Mouse (Mus musculus) forebrain, embryonic 10.5 days (tissue): Measurements from ENCODE around the gene Runx3. TPM values are rescaled to one million over a fixed set of nuclear protein-coding genes. Genes with fewer than 3 reads are reported as not detected.

Source experiments
- DNase-seq: peaks from one replicate; pipeline ENCODE4 v3.0.0-alpha.2; 2017; ENCODE audit warnings: low spot score; ENCODE audit errors: extremely low spot score
- H3K27ac ChIP-seq: fragments of 300-500 bp; sonication (generic); 2 replicates; pipeline ENCODE4 v1.5.1; 2016; ENCODE audit warnings: mild to moderate bottlenecking
- H3K27me3 ChIP-seq: fragments of 300-500 bp; sonication (generic); 2 replicates; pipeline ENCODE4 v1.6.1; 2016; ENCODE audit warnings: mild to moderate bottlenecking; ENCODE audit not compliant: poor library complexity, severe bottlenecking
- H3K36me3 ChIP-seq: fragments of 300-500 bp; sonication (generic); replicated peaks from 2 replicates; pipeline ENCODE4 v1.6.1; 2016; ENCODE audit warnings: mild to moderate bottlenecking, moderate library complexity
- H3K4me1 ChIP-seq: fragments of 300-500 bp; sonication (generic); 2 replicates; pipeline ENCODE4 v1.6.1; 2016
- H3K4me3 ChIP-seq: fragments of 300-500 bp; sonication (generic); 2 replicates; pipeline ENCODE4 v1.5.1; 2016; ENCODE audit warnings: mild to moderate bottlenecking, moderate library complexity
- H3K9me3 ChIP-seq: fragments of 300-500 bp; sonication (generic); 2 replicates; pipeline ENCODE4 v1.6.1; 2016; ENCODE audit warnings: mild to moderate bottlenecking, moderate library complexity
- WGBS: fragments of 180-500 bp; shearing (Covaris S2); methylation state at CpG from one replicate; pipeline ENCODE4 v1.1.7; 2016; 5-methylcytosine and 5-hydroxymethylcytosine counted together
- polyA plus RNA-seq: library from polyadenylated mRNA; unstranded; fragments of >200 nt; fragmentation: Nextera tagmentation; extraction: Ambion mirVana; gene quantifications from 2 replicates; pipeline ENCODE4 v1.2.1, GENCODE M21; 2016

Runx3 gene
- polyA plus RNA-seq, 1 experiment from 2014 or later: 0.04 TPM

DNA sequence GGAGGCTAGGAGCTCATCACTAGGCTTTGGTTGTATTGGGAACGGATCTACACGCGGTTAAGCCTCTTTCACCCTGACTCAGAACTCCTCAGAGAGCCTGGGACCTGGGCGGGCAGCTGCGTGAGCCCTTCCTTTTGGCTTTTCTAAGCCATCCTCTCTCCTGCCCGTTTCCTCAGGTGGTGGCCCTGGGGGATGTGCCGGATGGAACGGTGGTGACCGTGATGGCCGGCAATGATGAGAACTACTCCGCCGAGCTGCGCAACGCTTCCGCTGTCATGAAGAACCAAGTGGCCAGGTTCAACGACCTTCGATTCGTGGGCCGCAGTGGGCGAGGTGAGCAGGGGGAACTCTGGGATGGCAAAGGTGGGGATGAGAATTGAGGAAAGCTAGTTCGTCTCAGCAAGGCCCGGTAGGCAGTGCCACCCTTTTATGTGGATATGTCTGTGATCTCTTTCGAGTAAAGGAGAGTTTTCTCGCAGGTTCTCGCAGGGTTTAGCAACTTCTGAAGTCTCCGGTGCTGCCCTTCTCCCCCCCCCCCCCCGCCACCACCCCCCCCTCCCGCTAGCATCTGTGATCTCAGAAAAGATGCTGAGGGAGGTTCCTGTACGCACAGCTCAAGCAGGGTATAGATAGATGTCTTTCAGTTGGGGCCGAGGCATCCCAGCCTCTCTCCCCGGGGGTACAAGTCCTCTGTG lies 34.8 kb downstream of the Runx3 start:
- 1% methylated on average over 31 of the region's 31 CpGs for WGBS
- H3K4me3 ChIP-seq: no peak overlapping the region
- H3K27ac ChIP-seq: no peak overlapping the region
- no peak for DNase-seq
- peaks cover 100% of the 10 kb centered on the region for H3K27me3 ChIP-seq
- no peaks in the 10 kb centered on the region for H3K36me3 ChIP-seq
- no peaks in the 10 kb centered on the region for H3K9me3 ChIP-seq
- peaks cover 49% of the 10 kb centered on the region for H3K4me1 ChIP-seq

DNA sequence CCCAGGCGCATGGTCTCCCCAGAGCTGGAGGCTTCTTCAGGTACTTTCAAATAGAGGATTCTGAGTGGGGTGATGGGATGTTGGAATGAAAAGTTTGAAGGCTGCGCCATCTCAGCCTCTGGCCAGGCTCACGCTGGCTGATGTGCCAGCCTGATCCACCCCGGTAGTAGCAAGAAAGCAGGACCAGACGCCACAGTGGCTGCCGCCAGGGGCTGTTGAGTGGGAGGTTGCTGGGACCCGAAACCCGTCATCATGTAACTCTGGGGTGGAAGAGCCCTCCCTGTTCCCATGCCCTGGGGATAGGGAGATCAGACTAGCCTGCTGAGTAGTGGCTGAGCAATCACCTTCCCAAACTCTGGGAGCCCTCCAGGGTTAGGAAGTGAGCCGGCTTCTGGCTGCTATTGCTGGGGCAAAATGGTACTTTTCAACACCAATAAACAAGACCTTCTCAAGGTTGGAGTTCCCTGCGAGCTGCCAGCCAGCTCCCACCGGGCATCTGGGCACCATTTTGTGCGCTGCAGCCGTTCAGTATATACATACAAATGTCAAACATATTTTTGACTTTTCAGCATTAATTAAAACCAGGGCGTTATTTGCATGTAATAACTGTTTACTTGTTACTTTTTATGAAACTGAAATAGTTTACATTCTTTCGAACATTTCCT lies 35.5 kb downstream of the Runx3 start:
- H3K4me3 ChIP-seq: no peak overlapping the region
- H3K27me3 ChIP-seq: peaks cover 100% of the 10 kb centered on the region
- WGBS: 5% methylated on average over 15 of the region's 15 CpGs

DNA sequence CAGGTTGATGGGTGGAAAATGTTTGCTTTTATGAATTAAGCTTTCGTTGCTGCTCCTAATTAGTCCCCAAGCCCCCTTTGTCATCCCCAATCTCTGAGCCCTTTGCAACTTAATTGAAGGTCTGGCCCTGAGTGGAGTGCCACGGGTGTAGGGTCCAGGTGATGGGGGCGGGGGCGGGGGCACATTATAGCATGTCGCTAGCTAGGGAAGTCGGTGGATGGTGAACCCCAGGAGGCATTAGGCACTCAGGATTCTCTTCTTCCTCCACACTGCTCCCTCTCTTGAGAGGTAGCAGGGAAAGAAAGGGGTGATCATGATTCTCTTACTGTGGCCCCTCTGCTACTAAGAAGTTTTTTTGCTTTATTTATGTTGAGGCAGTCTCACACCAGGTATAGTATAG lies 36.1 kb downstream of the Runx3 start:
- no peak overlapping the region for H3K4me3 ChIP-seq
- H3K36me3 ChIP-seq: no peaks in the 10 kb centered on the region
- peaks cover 46% of the 10 kb centered on the region for H3K4me1 ChIP-seq
- H3K27ac ChIP-seq: no peak overlapping the region
- no peak for DNase-seq
- H3K9me3 ChIP-seq: no peaks in the 10 kb centered on the region
- H3K27me3 ChIP-seq: peaks cover 100% of the 10 kb centered on the region
- 3% methylated on average over 6 of the region's 6 CpGs for WGBS

More for the DNA sequence above, 35.5 kb downstream of the Runx3 start:
- no peaks in the 10 kb centered on the region for H3K9me3 ChIP-seq
- no peak for DNase-seq
- no peaks in the 10 kb centered on the region for H3K36me3 ChIP-seq
- H3K4me1 ChIP-seq: peaks cover 46% of the 10 kb centered on the region
- H3K27ac ChIP-seq: no peak overlapping the region

DNA sequence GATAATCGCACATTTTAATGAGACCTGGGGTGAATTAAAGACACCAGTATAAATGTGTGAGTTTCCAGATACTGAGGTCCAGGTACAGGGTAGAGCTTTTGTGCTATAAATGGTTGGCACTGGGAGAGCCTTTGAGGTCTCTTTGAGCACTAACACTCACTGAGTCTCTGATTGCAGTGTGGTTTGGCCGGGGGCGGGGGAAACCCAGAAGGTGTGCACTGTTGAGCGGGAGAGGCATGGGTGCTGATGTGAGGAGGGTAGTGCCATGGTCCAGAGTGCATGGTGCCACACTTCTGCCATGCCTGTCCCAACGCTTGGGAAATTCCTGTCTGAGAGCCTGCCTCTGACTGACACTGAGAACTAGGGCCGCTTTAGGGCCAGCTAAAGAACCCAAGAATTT lies 36.9 kb downstream of the Runx3 start:
- H3K36me3 ChIP-seq: no peaks in the 10 kb centered on the region
- no peak for DNase-seq
- no peak overlapping the region for H3K4me3 ChIP-seq
- H3K27ac ChIP-seq: no peak overlapping the region
- 6% methylated on average over 6 of the region's 6 CpGs for WGBS
- peaks cover 94% of the 10 kb centered on the region for H3K27me3 ChIP-seq
- no peaks in the 10 kb centered on the region for H3K9me3 ChIP-seq
- H3K4me1 ChIP-seq: peaks cover 42% of the 10 kb centered on the region

DNA sequence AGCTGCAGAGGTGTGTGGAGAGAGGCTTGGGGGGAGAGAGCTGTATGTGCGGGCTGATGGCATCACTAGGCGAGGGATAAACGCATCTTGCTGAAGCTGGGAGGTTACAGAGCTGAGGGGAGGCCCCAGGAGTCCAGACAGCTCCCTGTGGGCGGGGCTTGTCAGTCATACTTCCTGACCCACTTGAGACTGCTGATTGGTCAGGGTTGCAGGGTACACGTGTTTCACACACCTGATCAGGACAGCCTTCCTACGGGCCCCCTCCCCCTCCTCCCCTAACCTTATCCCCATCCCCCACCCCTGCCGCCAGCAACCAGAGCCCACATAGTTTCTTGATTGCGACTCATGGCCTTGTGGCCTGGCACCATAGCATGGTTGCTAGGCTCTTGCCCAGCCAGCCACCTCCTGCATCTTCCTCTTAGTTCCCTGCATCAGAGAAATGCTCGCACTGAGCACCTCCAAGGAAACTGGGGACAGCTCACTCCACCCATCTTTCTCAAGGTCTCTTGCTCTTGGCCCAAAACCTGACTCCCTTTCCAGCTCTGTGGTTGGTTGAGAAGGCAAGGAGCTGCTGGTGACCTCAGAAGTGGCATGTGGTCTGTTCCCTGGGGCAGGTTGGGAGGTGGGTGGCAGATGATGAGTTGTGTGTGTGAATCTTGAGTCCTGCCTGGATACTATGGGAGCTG lies 38.4 kb downstream of the Runx3 start:
- Histone ChIP-seq H3K4me3 (no peak overlapping the region), H3K27ac (no peak overlapping the region), H3K4me1 (peaks cover 26% of the 10 kb centered on the region), H3K9me3 (no peaks in the 10 kb centered on the region), H3K36me3 (no peaks in the 10 kb centered on the region), H3K27me3 (peaks cover 89% of the 10 kb centered on the region)
- 3% methylated on average over 9 of the region's 9 CpGs for WGBS
- DNase-seq: no peak

DNA sequence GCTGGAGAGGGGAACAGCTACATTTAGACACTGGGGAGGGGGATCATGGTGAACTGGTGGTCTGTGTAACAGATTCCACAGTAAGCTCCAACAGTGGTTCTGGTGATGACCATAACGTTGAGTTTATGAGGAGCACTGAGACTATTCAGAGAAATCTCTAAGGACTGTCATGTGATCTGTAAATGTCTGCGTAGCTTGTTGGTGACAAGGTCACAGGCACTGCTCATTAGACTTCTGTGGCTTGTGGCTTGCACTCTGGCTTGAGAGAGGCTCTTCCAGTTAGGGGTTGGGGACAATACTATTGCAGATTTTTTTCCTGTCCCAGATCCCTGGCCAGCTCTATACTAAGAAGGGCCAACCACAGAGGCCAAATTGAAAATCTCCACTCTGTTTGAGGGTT lies 39.2 kb downstream of the Runx3 start:
- H3K36me3 ChIP-seq: no peaks in the 10 kb centered on the region
- no peaks in the 10 kb centered on the region for H3K9me3 ChIP-seq
- H3K4me1 ChIP-seq: peaks cover 20% of the 10 kb centered on the region
- DNase-seq: no peak
- no peak overlapping the region for H3K27ac ChIP-seq
- peaks cover 89% of the 10 kb centered on the region for H3K27me3 ChIP-seq
- no peak overlapping the region for H3K4me3 ChIP-seq
- 71% methylated on average over 2 of the region's 2 CpGs for WGBS

DNA sequence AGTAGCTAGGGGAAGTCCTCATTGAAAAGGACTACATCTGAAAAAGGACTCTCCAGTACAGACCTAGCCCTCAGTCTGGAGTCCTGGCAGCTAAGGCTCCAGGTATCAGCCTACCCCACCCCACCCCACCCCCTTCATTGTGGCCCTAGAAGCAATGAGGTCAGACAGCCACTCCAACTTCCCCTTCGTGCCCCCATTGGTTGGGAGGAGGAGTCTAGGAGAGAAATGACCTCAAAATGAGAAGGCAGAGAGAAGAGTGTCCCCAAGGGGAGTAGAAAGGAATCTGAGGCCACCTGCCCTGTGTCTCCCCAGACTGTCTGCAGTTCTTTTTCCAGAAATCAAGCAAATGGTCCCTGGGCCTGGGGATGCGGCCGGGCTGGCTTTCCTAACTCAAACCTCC lies 39.7 kb downstream of the Runx3 start:
- Histone ChIP-seq H3K36me3 (no peaks in the 10 kb centered on the region), H3K9me3 (no peaks in the 10 kb centered on the region), H3K27ac (no peak overlapping the region), H3K27me3 (peaks cover 89% of the 10 kb centered on the region), H3K4me3 (no peak overlapping the region), H3K4me1 (peaks cover 22% of the 10 kb centered on the region)
- no peak for DNase-seq
- 72% methylated on average over 3 of the region's 3 CpGs for WGBS

DNA sequence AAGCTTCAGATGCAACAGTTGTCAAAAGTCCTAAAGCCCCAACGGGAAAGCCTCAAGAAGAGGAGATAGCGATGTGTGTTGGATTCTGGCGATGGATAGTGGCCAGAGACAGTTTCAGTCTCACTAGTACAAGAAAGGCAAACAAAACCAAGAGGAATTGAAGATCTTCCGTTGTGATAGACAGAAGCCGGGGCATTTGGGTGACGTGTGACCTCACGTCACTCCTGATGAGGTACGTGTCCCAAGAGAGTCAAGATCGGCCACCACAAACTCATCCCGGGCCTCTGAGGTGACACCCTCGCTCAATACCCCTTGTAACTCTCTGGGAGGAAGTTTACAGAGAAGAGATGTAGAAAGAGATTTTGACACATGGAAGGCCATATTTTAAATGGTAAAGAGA lies 41.0 kb downstream of the Runx3 start:
- DNase-seq: no peak
- 91% methylated on average over 11 of the region's 11 CpGs for WGBS
- Histone ChIP-seq H3K4me1 (peaks cover 35% of the 10 kb centered on the region), H3K4me3 (no peak overlapping the region), H3K27ac (no peak overlapping the region), H3K36me3 (no peaks in the 10 kb centered on the region), H3K27me3 (peaks cover 89% of the 10 kb centered on the region), H3K9me3 (no peaks in the 10 kb centered on the region)

DNA sequence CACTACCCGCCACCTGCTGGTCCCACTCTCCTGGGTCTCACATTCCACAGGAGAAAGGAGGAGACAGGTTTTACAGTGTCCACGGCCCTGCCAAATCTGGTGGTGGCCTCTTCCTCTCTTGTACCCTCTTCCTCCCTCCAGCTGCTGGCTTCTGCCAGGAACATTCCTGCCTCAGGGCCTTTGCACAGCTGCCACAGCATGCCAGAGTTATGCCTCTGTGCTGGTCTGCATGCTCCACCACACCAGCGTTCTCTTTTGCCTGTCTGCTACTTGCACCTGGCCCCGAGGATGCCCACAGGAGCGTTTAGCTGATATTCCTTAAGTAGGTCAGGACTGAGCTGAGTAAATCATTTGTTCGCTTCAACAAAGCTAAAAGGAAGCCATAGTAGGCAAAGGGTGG lies 45.3 kb downstream of the Runx3 start:
- Histone ChIP-seq H3K4me1 (peaks cover 41% of the 10 kb centered on the region), H3K9me3 (no peaks in the 10 kb centered on the region), H3K36me3 (no peaks in the 10 kb centered on the region), H3K4me3 (no peak overlapping the region), H3K27me3 (peaks cover 89% of the 10 kb centered on the region), H3K27ac (no peak overlapping the region; the same call in 1 of the 2 replicates)
- 47% methylated on average over 6 of the region's 6 CpGs for WGBS
- DNase-seq: no peak

DNA sequence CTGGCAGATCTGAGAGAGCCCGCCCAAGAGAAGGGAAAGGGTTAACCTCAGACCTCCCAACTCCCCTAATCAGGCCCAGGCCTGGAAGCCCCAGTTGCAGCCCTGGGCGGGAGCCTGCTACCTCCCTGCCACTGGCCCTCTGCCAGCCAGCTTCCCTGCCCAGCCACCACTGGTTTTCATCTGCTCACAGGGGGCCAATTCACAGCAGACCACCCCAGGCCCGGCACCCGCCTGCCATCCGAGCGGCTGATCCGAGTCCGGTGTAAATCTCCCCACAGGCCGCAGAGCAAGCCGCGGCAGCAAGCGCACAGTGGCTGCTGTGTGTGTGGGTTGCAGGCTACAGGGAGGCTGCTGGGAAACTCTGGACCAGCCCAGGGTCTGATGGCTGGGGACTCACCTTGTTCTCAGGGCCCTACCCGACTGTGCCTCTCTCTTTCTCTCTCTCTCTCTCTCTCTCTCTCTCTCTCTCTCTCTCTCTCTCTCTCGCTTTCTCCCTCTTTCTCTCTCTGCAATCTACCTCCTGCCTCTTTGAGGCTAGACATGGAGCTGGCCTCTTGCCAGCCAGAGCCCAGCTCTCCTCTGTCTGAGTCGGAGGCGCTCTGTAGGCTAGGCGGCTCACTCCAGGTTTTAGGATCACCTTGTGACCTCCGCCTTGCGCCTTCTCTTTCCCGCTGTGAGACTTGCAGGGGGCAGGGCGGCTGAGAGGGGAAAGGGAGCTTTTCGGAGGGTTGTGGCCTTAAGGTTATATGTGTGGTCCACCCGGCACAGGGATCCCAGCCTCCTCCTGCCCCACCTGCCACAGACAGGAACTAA lies 46.2 kb downstream of the Runx3 start:
- peaks cover 89% of the 10 kb centered on the region for H3K27me3 ChIP-seq
- peaks cover 48% of the 10 kb centered on the region for H3K4me1 ChIP-seq
- DNase-seq: no peak
- peak overlapping the region; percentile 43 for H3K4me3 ChIP-seq
- no peaks in the 10 kb centered on the region for H3K36me3 ChIP-seq
- 3% methylated on average over 23 of the region's 23 CpGs for whole genome bisulfite sequencing
- H3K9me3 ChIP-seq: no peaks in the 10 kb centered on the region
- H3K27ac ChIP-seq: peak overlapping the region; percentile 77

DNA sequence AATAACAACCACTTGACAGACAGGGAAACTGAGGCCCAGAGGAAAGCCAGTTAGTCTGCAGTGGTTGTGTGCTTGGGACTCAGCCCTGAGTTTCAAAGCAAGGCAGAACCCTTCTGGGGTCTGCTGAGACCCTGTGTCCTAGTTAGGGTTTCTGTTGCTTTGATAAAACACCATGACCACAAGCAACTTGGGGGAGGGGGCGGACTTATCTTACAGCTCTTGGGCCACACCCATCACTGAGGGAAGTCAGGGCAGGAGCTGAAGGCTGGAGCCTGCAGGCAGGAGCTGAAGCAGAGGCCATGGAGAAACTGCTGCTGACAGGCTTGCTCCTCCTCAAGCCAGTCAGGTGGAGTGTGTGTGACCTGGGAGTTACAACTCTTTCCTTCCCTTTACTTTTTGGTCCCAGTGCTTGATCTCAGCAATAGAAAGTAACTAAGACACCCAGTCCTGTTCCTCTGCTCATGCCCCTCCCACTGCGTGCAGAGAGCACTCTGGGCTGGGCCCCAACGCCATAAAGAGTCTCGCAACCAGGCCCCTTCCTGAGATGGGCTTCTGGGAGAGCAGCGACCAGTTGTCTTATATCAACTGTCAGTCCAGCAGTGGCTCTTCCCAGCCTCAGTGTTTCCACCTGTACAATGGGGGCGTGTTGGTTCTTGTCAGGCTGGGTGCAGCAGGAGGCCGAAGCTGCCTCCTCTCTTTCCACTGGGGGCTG lies 47.5 kb downstream of the Runx3 start:
- Histone ChIP-seq H3K27me3 (peaks cover 100% of the 10 kb centered on the region), H3K4me1 (peaks cover 52% of the 10 kb centered on the region), H3K27ac (0 out of 2 replicates have a peak overlapping the region, but pooled peaks have one; percentile 11), H3K36me3 (no peaks in the 10 kb centered on the region), H3K4me3 (no peak overlapping the region), H3K9me3 (no peaks in the 10 kb centered on the region)
- no peak for DNase-seq
- 47% methylated on average over 7 of the region's 7 CpGs for WGBS

DNA sequence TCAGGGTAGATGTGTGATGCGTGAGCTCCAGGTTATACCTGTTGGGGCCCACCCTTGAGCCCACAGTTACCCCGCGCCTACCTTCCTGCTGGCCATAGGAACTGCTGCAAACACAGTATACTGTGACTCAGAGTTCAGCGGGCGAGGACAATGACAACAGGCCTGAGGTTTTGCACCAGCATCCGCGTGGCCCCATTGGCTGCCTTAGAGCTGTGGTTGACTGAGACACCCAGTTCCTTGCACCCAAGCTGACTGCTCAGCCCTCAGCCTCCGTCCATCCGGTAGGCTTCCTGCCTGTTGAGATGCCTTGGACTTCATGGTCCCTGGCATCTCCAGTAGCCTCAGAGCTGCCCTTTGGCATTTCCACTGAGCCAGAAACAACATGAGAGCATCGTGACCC lies 48.6 kb downstream of the Runx3 start:
- Histone ChIP-seq H3K36me3 (no peaks in the 10 kb centered on the region), H3K27me3 (peaks cover 100% of the 10 kb centered on the region), H3K4me3 (no peak overlapping the region), H3K4me1 (peaks cover 59% of the 10 kb centered on the region), H3K9me3 (no peaks in the 10 kb centered on the region), H3K27ac (no peak overlapping the region)
- WGBS: 63% methylated on average over 10 of the region's 10 CpGs
- DNase-seq: no peak
